25 mouse cellular contexts compared by ENCODE assay signal in the genomic region with DNA sequence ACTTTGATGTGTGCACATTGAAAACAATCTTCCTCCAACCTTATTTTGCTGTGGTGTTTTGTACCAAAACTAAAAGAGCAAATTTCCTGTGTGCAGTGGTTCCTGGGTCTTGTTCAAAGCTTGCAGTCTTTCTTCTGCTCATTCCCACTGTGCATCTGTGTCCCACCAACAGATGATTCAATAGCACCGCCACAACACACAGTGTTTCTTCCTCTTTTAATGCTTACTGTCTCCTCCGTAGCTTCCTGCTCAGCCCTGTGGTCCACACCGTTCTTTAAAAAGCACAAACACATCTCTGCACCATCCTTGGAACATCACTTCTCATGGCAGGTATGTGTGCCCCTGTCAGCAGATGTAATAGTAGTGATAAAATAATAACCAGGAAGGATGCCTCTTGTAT. TPM values are rescaled to one million over a fixed set of nuclear protein-coding genes. Genes with fewer than 3 reads are reported as not detected.
A peak's percentile ranks its signal among the peaks of the same experiment; 100 is the strongest.
DNase-seq lines count a peak whose midpoint lies in the region; ATAC-seq and TF ChIP-seq lines count a peak whose summit lies in the region.
"Had no signal": no experiment of that assay in that cellular context is flagged by ENCODE, and none has a peak within 500 bp of the region (broad histone marks: within the 10 kb centered on the region; RNA-seq: fewer than 3 reads in every experiment).

Klrd1 (plus strand) TSS at position 275 of the 400 bp plus-strand sequence.

- no peak for TF ChIP-seq CTCF in lung, postnatal 0 days (IDR thresholded peaks at IDR 0.05)

- H3K4me3 ChIP-seq in lung, postnatal 0 days (ENCODE audit: low read depth, low read length), result no peak within 1 kb of the TSS
- H3K4me3 ChIP-seq: embryonic facial prominence, embryonic 12.5 days; forebrain, embryonic 15.5 days; heart, embryonic 13.5 days had no signal

- ATAC-seq in lung, postnatal 0 days, result no peak
- ATAC-seq in granulocyte monocyte progenitor cell, adult 5-6 weeks (replicated peaks; ENCODE audit: poor library complexity, severe bottlenecking), result peak; percentile 98
- ATAC-seq in neutrophil, adult 5-6 weeks (ENCODE audit: extremely low read depth, insufficient number of reproducible peaks, low FRiP score, poor library complexity, severe bottlenecking), result peak; percentile 74
- ATAC-seq: forebrain, embryonic 15.5 days; hindbrain, postnatal 0 days; liver, postnatal 0 days had no signal

- no peak within 1 kb of the TSS for H3K4me2 ChIP-seq in lung, postnatal 0 days (replicated peaks; ENCODE audit: low read depth, low read length)
- H3K4me2 ChIP-seq: embryonic facial prominence, embryonic 12.5 days; forebrain, embryonic 15.5 days; heart, embryonic 13.5 days had no signal

- 72% methylated on average over 3 of the region's 3 CpGs for WGBS in lung, postnatal 0 days

- H3K36me3 ChIP-seq in lung, postnatal 0 days (ENCODE audit: insufficient read depth, low read length), result no peaks in the 10 kb centered on the region
- H3K36me3 ChIP-seq: embryonic facial prominence, embryonic 12.5 days; forebrain, embryonic 15.5 days; heart, embryonic 13.5 days had no signal

- no peak within 1 kb of the TSS for H3K27ac ChIP-seq in lung, postnatal 0 days (ENCODE audit: low read length)
- H3K27ac ChIP-seq: embryonic facial prominence, embryonic 12.5 days; forebrain, embryonic 15.5 days; heart, embryonic 13.5 days; hindbrain, postnatal 0 days; macrophage had no signal

- DNase-seq in lung, postnatal 36 days, result peak; percentile 14
- DNase-seq in lung, postnatal 0 days (ENCODE audit: low spot score), result no peak
- peak; percentile 12 to 20 for DNase-seq in B cell, adult 2 months
- DNase-seq in kidney, adult 18-20 months, result no peak
- no peak for DNase-seq in adrenal gland, postnatal 4 days (ENCODE audit: low spot score in 2 of 2)
- DNase-seq: adrenal gland, adult 2 months; cerebellum, adult 2 months; heart, postnatal 36 days; kidney, adult 8-10 months; kidney, postnatal 36 days; layer of hippocampus, adult 9-11 months; liver, postnatal 0 days; midbrain, embryonic 14.5 days had no signal

- no peaks in the 10 kb centered on the region for H3K4me1 ChIP-seq in lung, postnatal 0 days (ENCODE audit: insufficient read depth, low read depth, low read length)
- H3K4me1 ChIP-seq: embryonic facial prominence, embryonic 12.5 days; forebrain, embryonic 15.5 days; heart, embryonic 13.5 days had no signal

- H3K27me3 ChIP-seq in lung, postnatal 0 days (replicated peaks; ENCODE audit: insufficient read depth, low read length), result no peaks in the 10 kb centered on the region
- H3K27me3 ChIP-seq: embryonic facial prominence, embryonic 12.5 days; forebrain, embryonic 15.5 days; heart, embryonic 13.5 days had no signal

- no peak for TF ChIP-seq EP300 in lung, postnatal 0 days (IDR thresholded peaks at IDR 0.05)

- no peaks in the 10 kb centered on the region for H3K9me3 ChIP-seq in lung, postnatal 0 days (ENCODE audit: low read length)
- H3K9me3 ChIP-seq: embryonic facial prominence, embryonic 12.5 days; forebrain, embryonic 15.5 days; heart, embryonic 13.5 days had no signal

- H3K9ac ChIP-seq in lung, postnatal 0 days (replicated peaks; ENCODE audit: low read depth), result no peak within 1 kb of the TSS
- H3K9ac ChIP-seq: embryonic facial prominence, embryonic 12.5 days; forebrain, embryonic 15.5 days; heart, embryonic 13.5 days; liver, postnatal 0 days had no signal

RNA-seq across cellular contexts. Expression of gene Klrd1, which starts in this region (rescaled TPM):
- polyA plus RNA-seq in lung, postnatal 0 days (2015; fragmentation: Nextera tagmentation; extraction: Ambion mirVana), result 0.93 and 1.4 TPM in 2 replicates
- 9.6 TPM in 1 of 2 replicates, not detected in the other for total RNA-seq in granulocyte monocyte progenitor cell, adult 5-6 weeks (2014; fragmentation: Nextera tagmentation)
- total RNA-seq in granulocyte monocyte progenitor cell, adult 5-6 weeks (2017), result 0.34 TPM in 1 of 2 replicates, not detected in the other
- 25.5 and 29.5 TPM in 2 replicates for total RNA-seq in neutrophil, adult 5-6 weeks (2017)
- total RNA-seq in adrenal gland, postnatal 4 days (2021), result 1 to 10 TPM in 1 of 2 experiments, under 1 TPM in 1; 0.56 to 1.1 TPM
- total RNA-seq: gastrocnemius, postnatal 4 days; hindbrain, postnatal 0 days; left cerebral cortex, postnatal 10 days; MEL had no signal
- polyA plus RNA-seq: C2C12; cerebellum, adult 2 months; cortical plate, adult 2 months; embryonic facial prominence, embryonic 12.5 days; forebrain, embryonic 15.5 days; heart, embryonic 13.5 days; hindbrain, postnatal 0 days; midbrain, embryonic 14.5 days had no signal

Comparison
In these comparisons a context has a peak if more than half of its experiments do, and no peak if none do; other contexts are left out.
1. DNase-seq: peak in lung, postnatal 36 days (single experiment) and B cell, adult 2 months (2 of 2); none in lung, postnatal 0 days (single experiment), kidney, adult 18-20 months (single experiment) and adrenal gland, postnatal 4 days (0 of 2).